Mouse (Mus musculus): ENCODE data around the gene Pde2a. TPM values are rescaled to one million over a fixed set of nuclear protein-coding genes. Genes with fewer than 3 reads are reported as not detected.
A peak's percentile ranks its signal among the peaks of the same experiment; 100 is the strongest.

Pde2a gene
- 10 to 100 TPM; 15.2 to 22.9 (median 18.4) TPM for total RNA-seq (2022)

DNA sequence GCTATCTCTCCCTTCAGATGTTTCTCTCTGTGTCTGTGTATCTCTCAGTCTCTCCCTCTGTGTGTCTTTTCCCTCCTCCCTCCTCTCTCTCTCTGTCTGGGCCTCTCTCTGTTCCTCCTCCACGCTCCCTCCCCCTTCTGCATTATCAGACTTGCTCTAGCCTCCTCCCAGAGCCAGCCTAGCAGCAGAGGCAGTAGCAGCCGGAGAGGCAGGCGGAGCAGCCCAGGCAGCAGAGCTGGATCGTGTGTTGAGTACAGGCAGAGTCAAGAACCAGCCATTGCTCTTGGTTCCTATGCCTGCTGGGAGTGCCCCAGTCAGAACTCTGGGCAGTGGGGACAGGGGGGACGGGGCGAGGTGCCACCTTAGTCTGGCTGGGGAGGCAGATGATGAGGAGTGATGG is at the start of gene Pde2a:
Gene Pde2a (plus strand): TSS at position 163 of the 400 bp plus-strand sequence.
- no peak for DNase-seq (ENCODE audit: low spot score in 2 of 2)

DNA sequence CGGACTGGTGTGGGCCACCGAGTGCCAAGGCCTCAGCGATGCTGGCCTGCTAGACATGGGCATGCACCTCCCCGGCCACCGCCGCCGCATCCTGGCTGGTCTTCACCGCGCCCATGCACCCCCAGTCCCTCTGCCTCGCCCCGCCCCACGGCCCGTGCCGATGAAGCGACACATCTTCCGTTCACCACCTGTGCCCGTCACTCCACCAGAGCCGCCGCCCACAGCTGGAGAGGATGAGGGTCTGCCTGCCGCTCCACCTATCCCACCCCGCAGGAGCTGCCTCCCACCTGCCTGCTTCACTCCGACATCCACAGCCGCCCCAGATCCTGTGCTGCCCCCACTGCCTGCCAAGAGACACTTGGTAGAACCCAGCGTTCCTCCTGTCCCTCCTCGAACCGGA is 48.4 kb upstream of the Pde2a start:
- no peak for DNase-seq (ENCODE audit: low spot score in 2 of 2)

DNA sequence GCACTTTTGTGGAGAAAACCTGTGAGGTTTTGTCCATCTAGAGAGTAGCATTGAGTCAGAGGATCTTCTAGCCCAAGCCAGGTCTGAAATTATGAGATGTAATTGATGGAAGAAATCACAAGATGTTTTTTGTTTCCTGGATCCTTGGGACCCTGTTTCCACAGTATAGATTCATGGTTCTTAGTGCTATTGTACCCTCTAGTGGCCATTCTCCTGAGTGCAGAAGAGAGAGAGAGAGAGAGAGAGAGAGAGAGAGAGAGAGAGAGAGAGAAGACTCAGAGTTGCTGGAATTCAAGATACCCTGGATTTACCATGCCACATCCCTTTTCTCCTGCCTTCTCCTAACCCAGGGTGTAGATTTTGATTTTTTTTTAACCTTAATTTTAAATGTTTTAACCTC is 47.3 kb upstream of the Pde2a start:
- DNase-seq (ENCODE audit: low spot score in 2 of 2), result no peak

DNA sequence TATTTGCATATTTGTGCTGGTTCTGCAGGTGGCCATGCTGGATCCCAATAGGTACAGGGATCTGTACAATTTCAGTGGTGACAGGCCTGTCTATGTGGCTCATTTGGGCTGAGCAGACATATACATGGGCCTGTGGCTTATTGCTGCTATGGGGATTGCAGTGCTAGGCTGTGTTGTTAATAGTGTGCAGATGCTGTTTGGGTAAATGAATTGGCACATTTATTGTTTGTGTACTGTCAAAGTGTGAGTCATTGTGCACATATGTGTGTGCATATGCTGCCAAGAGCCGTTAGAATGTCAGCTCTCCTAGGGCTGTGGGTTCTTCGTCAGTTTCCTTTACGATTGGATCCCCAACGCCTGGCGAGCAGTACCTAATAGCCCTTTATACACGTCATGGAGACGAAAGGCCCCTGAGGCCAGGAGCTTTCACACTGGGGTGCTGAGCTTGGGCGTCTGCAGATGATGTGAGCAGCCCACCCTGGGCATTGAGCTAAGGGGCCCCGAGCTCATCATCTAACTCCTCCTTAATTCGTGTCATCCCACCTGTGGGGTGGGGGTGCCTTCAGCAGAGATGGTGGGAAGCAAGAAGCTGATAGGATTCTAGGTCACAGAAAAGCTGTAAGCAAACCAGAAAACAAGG is 44.7 kb upstream of the Pde2a start:
- no peak for DNase-seq (ENCODE audit: low spot score in 2 of 2)

DNA sequence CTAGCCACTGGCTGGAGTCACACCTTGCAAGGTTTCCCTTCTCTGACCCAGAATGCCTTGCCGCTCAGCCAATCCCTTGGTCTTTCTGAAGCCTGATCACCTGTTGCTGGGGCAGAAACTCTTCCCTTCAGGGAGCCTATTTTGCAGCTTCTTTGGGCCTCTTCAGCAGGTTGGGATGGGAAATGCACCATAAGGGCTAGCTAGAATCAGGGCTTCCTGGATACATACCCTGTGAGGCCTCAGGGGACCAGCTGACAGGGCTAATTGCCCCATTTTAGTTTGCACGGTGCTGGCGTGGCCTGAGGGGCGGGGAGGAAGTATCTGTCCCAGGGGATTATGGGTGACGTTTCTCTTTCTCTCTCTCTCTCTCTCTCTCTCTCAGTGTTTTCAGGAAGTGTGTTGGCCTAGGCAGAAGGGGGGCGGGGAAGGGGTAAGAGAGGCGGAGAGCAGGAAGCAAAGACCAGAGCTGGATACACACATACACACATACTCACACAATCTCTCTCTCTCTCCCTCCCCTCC is 43.7 kb upstream of the Pde2a start:
- DNase-seq (ENCODE audit: low spot score in 2 of 2), result peak; percentile 71 to 74

DNA sequence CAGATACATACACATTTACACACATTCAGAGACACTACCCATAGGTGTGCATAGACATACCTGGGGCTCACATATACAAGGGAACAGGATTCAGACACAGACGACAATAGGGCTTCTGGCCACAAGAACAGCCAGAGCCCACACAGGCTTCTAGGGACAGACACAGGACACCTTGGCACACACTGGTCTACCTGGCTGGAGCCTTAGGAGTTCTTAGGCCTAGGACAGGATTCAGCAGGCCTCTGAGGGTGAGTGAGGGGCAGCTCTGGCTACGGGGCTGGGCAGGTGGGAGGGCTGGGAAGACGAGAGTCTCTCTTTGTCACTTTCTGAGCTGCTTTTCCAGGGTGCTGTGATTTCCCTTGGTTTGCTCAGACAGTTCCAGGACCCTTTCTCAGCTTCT is 43.2 kb upstream of the Pde2a start:
- no peak for DNase-seq (ENCODE audit: low spot score in 2 of 2)

DNA sequence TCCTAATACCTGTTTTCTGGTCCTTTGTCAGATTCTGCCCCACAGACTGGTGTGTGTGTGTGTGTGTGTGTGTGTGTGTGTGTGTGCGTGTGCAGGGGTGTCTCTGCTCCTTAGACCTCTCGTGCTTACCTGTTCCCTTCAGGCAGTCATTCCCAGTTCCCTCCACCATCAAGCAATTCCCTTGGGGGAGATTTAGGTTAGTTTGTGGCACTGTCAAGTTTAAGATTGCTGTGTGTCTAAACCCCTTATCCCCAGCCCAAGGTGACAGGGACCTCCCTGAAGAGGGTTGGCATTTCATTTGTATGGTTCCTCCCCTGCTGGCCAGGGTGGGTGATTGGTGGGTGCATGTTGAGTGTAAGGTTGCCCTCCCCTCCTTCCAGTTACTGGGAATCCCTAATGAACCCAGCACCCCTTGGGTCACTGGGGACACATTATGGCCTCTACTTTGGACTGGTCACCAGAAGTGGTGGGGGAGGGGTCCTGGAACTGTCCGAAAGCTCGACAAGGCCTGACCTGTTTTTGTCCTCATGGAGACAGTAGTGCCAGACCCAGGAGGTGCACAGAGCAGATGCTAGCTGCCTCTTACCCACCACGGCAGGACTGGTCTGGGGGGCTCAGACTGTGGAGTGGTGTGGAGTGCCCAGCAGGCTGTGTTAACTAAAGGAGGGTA is 42.6 kb upstream of the Pde2a start:
- no peak for DNase-seq (ENCODE audit: low spot score in 2 of 2)

DNA sequence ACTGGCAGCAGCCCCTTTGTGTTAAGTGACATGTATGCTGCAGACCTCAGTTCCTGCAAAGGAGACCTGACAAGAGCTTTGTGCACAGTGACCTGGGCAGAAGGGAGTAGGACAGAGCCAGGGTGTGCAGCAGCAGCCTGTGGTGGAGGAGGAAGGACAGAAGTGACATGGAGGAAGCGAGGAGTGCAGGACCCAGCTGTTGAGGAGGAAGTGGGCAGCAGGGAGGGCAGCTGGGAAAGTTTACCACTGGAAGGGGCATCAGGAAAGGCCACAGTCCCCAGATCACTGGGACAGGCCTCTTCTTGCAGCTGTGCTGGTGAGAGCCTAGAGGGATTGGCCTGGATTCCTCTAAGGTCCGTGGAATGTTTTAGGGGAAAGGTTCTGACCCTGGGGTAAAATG is 41.8 kb upstream of the Pde2a start:
- DNase-seq (ENCODE audit: low spot score in 2 of 2), result no peak

DNA sequence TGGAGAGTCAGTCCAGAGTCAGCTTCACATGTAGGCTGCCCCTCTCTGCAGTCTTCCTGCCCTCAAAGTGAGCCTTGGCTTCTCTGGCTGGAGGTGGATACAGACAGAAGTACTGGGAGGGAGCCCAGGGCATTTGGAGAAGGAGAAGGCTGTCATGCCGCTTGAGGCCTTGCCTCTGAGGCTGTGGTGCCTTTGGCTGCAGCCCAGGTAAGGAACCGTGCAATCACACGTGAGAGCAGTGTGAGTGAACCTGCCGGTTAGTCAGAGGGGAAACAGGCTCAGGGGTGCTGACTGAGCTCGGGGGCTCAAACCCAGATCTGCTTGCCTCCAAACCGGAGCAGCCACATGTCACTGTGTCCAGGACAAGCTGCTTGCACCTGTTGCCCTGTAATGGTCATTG is 40.0 kb upstream of the Pde2a start:
- DNase-seq (ENCODE audit: low spot score in 2 of 2), result no peak

DNA sequence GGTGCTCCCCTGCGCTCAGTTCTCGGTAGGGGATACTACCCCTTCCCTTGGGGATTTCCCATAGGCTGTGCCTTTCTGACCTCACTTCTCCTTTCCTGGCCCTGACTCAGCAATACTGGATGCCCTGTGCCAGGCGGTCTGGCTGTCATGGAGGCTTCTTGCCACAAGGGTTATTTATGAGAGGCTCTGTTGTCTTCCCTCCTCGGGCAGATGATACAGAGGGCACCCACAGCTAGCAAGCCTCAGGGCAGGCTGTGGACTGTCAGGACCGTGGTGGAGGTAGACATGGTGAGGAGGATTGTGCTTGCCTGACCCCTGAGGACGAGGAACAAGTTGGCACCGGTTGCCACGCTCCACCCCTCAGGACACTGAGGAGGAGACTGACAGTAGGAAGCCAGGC is 39.1 kb upstream of the Pde2a start:
- DNase-seq (ENCODE audit: low spot score in 2 of 2), result peak; percentile 40 to 47

DNA sequence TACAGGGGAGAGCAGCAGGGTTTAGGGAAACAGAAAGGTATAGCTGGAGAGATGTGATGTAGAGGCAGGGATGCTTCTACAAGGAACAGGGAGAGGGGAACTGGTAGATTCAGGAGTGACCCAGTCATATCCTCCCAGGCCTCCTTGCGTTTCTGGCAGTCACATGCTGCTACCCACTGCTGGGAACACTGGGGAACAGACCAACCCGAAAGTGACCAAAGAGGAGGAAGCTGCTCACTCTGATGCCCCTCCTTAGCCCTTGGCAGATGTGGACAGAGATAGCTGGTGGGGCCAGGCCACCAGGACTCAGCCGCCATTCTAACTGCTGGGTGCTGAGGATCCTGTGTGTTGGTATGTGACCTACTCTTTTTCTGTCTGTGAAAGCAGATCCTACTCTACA is 37.7 kb upstream of the Pde2a start:
- no peak for DNase-seq (ENCODE audit: low spot score in 2 of 2)

DNA sequence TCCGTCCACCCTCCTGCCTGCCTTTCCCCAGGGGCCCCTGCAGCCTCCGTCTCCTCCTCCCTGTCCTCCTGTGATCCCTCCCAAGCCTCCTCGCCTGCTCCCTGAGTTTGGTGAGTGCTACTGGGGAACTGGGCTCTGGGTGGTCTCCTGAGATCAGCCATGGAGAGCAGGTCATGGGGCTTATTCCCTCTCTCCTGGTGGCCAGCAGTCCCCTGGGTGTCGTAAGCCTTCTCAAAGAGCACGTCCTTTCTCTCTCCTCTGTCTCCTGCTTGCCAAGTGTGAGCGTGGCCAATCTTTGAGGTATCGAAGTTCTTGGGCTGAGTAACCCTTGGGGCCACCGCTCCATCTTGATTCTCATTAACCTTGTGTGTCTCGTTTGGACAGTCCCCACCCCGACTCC is 36.6 kb upstream of the Pde2a start:
- DNase-seq (ENCODE audit: low spot score in 2 of 2), result no peak

DNA sequence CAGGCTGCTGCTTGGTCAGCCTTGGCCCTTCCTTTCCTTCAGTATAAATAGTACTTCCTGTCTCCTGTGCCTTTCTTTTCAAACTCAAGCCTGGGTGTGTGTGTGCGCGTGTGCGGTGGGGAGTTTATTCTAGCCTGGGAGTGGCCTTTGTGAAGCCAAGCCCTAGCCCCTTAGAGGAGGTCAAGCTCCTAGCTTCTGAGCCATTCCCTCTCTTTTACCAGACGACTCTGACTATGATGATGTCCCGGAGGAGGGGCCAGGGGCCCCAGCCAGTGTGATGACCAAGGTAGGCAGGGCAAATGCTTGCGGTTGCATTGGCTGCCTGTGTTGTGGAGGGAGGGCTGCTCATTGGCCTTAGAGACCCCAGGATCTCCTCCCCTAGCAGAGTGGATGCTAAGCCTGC is 36.2 kb upstream of the Pde2a start:
- DNase-seq (ENCODE audit: low spot score in 2 of 2), result no peak

DNA sequence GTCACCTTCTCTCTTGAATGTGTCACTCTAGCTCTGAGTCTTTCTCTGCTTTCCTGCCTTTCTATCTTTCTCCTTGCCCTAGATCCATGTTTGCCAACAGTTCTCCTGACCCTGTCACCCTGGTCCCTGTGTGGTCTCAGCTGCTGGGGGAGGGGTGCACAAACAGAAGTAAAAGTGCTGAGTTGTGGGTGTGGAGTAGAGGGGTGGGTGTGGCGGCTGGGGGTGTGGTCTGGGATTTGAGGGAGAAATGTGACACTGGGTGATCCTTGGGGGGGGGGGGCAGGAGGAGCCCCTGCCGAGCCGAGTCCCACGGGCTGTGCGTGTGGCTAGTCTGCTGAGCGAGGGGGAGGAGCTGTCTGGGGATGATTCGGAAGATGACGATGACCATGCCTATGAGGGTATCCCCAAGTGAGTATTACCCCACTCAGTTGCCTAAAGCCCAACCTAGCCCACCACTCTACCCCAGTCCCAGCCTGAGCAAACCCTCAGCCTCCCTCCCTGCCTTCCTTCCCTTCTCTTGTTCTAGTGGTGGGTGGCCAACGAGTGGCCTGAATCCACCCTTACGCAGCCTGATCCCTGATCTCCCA is 35.5 kb upstream of the Pde2a start:
- no peak for DNase-seq (ENCODE audit: low spot score in 2 of 2)

DNA sequence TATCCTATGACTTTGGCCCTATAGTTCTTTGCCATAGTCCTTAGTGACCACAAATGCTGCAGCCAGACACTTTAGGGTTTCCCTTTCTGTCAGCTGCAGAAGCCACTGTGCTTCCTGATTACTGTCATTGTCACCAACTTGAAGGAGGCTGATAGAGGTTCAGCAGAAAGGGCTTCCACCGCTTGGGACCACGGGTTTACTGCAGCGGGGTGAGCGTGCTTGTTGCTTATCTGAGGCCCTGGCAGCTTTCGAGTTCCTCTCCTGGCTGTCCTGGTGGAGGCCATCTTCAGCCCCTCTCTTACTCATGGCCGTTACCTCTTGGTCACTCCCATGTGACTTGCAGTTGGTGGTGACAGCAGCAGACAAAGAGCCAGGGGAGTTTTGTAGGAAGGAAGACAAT is 32.2 kb upstream of the Pde2a start:
- no peak for DNase-seq (ENCODE audit: low spot score in 2 of 2)

DNA sequence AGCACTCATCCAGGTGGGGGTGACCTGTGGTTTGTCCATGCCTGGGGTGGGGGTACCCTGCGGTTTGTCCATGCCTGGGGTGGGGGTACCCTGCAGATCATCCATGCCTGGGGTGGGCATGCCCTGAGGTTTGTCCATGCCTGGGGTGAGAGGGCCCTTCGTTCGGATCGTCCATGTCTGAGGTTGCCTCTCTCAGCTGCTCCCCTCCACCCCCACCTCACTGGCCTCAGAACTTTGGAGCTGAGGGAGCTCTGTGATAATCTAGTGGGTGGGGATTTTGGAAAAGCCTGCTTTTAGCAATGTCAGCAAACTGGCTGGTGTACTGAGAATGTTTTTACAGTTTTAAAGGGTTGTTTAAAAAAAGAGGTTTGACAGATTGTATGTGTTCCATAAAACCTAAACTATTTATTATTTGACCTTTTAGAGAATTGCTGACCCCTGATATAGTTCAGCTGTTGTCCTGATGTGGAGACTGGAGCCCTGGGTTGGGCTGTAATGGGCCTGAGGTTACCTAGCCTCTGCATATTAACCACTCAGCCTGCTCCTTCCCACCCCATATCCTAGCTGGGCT is 29.5 kb upstream of the Pde2a start:
- no peak for DNase-seq (ENCODE audit: low spot score in 2 of 2)

DNA sequence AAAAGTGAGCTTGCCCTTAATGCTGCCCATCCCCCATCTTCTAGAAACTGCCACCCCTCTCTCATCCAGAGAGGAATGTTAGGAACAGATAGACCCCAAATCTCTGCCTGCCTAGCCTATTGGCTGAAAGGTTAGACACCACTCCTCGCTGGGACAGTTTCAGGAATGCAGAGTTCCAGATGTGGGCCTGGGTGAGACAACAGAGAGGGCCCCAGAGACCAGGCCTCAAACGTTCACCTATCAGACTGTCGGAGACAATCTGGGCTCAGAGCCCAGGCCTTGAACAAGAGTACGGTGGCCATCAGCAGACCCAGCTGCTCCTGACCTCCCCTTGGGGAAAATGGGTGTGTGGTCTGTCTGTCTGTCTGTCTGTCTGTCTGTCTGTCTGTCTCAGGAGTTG is 28.5 kb upstream of the Pde2a start:
- peak in 1 of 2 experiments; percentile 40 for DNase-seq (ENCODE audit: low spot score in 2 of 2)

DNA sequence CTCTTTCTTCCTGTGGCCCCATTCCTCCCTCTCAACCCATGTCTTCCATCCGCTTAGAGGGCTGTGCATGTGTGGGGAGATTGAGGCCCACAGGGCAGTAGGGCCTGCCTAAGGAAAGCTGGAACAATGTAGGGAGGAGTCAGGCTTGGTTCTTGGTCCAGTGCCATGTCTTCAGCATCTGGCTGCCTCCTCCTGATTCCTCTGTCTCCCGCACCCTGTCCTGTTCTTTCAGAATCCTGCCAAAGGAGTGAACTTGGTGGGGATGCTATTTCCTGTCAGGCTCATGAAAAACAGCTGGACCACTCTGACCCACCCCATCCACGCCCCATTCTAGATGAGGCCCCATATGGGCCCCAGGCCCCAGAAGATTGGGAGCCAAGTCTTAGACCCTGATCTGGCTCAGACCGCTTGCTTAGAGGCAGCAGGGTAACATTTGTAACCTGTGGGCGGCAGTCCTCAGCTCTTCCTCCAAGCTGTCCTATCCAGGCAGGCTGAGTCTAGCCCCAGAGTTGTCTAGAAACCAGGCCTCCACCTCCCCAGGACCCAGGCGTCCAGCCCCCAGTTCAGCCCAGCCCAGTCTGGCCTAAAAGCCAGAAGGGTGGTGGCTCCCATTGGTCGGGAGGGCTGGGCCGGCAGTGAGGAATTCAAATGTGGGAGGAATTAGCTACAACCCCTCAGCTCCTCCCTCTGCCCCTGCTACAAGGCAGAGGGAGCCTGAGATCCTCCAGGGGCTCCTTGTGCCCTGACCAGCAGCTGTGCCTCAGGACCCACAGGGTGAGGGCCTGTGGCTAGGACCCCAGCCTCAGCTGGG is 27.6 kb upstream of the Pde2a start:
- peak; percentile 69 to 75 for DNase-seq (ENCODE audit: low spot score in 2 of 2)

DNA sequence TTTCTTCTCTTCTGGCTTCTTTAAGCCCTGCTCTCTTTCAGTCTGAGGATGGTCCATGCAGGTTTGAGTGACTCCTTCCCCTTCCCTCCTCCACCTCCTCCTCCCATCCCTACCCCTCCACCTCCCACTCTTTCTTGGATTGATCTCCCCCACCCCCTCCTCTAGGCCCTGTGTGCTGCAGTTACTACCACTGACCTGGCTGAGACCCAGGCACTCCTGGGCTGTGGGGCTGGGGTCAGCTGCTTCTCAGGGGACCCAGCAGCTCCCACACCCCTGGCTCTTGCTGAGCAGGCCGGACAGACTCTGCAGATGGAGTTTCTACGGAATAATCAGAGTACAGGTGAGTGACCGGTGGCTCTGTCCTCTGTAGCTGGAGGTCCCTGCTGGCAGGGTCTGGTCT is 26.9 kb upstream of the Pde2a start:
- DNase-seq (ENCODE audit: low spot score in 2 of 2), result no peak

DNA sequence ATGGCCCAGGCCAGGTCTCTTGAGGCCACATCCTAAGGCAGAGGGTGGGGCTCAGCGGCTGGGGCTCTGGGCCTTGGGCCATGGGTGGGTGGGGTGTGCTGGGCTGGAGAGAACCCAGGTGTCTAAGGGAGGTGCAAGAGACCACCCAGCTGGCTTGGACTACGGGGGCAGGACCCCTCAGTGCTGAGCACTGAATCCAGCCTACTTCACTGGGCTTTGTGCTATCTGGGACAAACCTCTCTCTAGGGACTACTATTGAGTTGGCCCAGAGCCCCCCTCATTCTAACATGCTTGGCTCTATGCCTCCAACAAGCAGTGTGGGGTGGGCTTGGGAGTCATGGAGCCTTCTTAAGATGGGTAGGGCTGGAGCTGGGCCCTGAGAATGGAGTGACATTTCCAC is 26.0 kb upstream of the Pde2a start:
- DNase-seq (ENCODE audit: low spot score in 2 of 2), result peak in 1 of 2 experiments; percentile 33

DNA sequence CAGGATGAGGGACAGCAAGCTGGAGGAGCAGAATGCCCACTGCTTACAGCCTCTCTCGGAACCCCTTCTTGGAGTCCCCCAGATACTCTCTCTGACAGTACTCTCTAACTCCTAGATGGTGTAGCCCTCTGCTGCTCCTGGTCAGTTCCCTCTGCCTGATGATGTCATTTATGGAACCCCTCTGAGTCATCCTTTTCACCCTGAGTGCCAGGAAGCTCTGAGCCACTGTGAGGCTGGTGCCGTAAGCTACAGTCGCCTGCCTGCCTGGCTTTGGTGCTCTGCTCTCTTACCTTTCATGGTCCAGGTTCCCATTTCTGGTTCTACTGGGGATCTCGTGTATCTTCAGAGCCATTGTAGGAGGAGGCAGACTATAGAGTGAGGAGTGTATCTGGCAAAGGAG is 24.3 kb upstream of the Pde2a start:
- no peak for DNase-seq (ENCODE audit: low spot score in 2 of 2)

DNA sequence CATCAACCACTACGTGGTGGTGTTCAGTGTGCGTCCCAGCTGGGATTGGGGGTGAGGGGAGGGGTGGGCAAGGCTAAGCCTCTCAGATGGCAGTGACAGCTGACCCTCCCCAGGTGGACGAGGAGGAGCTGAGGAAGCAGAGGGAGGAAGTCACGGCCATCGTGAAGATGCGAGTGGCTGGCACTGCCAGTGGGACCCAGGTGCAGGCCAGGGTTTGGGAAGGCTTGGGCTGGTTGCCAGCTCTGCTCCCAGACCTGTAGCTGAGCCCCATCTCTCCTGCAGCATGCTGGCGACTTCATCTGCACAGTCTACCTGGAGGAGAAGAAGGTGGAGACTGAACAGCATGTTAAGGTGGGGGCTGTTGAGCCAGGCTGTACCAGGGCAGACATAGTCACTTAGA is 20.0 kb upstream of the Pde2a start:
- no peak for DNase-seq (ENCODE audit: low spot score in 2 of 2)
